Mouse (Mus musculus) heart, postnatal 14 days (tissue): ENCODE data around the gene Pcbp2. TPM values are rescaled to one million over a fixed set of nuclear protein-coding genes. Genes with fewer than 3 reads are reported as not detected.

Experiments used
- DNase-seq, 2 experiments: peaks; one replicate each; pipeline ENCODE4 v3.0.0; 2021 to 2022
- intact Hi-C: fragments of 180-260 bp; cut with DNase I; formaldehyde crosslinking; loops from one replicate; pipeline ENCODE4 v1.15.1; 2025
- total RNA-seq, 2 experiments: library from RNA; stranded (reverse); gene quantifications; 2 replicates each; pipeline ENCODE4 v1.2.3; 2021

The Pcbp2 gene
- total RNA-seq, 2 experiments from 2014 or later, result 479 to 482 TPM

DNA sequence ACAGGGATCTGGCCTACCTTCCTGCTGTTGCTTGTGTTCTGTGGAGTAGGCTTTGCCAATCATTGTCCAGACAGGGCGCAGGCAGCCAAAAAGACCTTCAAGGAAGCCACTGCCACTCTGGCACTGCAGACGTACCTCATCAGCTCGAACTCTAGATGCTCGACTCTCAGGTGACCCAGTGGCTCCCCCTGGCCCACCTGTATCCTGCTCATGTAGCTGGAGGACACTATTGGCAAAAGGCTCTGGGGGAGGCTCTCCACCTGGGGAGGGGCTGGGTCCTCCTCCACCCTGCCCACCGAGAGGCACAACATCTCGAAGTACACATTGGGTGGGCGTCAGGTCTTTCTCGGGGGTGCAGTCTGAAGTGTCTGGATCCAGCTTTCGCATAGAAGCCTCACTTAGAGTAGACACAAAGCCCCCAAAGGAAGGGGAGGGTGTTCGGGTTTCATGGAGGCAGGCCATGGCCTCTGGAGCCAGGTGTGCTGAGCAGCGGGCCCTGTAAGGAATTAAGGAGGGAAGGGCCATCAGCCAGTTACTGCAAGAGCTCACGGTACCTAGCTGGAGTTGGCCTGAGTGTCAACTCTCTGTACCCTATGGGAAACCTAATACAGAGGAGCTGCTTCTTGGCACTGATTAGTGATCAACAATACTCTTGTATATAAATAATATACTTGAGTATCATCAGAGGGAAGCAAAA is 34.9 kb downstream of the Pcbp2 start:
- intact Hi-C loops, result no loop called here
- DNase-seq, result no peak

DNA sequence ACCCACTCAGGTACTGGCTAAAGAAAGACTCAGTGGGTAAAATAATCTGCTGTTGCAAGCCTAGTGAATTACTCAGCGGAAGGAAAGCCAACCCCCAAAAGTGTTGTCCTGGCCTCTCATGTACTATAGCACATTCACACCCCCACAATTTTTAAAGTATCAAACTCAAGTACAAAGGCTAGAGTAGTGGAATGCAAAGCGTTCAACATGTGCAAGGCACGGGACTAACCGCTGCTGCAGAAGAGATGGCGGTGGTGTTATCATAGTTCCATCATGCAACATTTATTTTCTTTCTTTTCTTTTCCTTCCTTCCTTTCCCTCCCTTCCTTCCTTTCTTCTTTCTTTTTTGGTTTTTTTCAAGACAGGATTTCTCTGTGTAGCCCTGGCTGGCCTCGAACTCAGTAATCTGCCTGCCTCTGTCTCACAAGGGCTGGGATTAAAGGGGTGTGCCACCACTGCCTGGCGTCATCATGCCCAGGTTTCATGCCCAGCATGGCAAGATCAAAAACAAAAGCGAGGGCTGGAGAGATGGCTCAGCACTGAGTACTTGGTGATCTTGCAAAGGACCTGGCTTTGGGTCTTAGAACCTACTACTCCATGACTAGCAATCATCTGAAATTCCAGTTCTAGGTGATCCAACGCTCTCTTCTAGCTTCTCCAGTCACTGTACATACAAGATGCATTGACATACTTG is 35.6 kb downstream of the Pcbp2 start:
- intact Hi-C loops, result no loop called here
- no peak for DNase-seq

DNA sequence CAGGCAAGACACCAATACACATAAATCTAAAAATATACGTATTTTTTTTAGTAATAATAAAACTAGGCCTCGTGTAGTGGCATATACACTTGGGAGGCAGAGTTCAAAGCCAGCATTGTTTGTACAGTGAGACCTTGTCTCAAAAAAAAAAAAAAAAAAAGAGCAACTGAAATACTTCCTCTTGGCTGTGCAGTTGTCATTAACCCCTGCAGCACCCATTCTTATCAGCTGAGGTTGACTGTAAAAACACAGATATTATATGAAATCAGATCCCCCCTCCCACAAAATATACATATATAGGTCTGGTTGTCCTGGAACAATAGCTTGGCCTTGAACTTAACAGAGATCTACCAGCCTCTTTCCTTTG is 36.1 kb downstream of the Pcbp2 start:
- DNase-seq, result no peak
- intact Hi-C loops, result no loop called here

DNA sequence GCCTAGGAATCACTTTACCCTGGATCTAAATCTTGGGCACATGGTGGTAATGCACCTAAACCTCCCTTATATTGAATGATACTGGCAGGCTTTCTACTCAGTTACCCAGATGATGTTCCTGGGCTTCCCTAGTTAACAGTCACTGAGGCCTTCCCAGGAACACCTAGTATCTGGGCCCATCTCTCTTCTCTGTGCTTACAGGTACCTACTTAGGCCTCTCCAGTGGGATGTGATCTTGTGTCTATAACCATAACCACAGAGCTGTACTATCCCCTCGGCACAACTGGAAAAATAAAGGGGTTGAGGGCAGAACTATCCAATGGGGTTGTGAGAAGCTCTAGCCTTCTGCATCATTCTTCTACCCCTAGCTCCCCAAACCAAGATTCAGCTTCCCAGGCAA is 36.5 kb downstream of the Pcbp2 start:
- no peak for DNase-seq
- intact Hi-C loops, result no loop called here

DNA sequence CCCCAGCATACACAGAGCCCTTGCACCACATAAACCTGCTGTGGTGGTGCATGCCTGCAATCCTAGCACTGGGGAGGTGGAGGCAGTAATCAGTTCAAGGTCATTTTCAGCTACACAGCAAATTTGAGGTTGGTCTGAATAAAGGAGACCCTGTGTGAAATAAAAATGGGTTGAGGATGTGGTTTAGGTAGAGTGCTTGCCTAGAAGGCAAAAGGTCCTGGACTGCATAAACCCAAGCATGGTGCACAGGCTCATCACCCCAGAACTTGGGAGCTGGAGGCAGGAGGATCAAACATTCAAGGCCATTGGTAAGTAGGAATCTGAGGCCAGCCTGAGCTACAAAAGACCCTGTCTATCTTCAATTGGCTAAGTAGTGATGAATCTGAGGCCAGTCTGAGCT is 37.2 kb downstream of the Pcbp2 start:
- DNase-seq, result no peak
- intact Hi-C loops, result no loop called here

DNA sequence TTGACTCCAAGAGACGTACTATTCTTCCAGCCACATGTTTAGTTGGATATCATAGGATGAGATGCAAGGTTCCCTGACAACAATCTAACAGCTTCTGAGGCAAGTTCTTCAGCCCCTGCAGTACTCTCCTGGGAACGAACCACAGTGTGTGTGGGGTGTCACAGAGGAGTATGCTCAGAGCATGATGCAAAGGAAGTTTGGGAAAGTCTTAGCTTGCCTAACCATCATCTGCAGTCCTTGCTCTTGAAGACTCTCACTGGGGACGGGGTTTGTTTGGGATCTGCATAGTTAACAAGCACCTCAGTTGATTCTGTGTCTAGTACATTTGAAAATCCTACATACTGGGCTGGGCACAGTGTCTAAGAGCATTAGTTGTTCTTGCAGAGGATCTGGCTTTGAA is 38.0 kb downstream of the Pcbp2 start:
- DNase-seq, result no peak
- intact Hi-C loops, result loop anchor here (2.0 kb wide), 1 partner anchor 34 kb away; no protein-coding TSS in a partner anchor

DNA sequence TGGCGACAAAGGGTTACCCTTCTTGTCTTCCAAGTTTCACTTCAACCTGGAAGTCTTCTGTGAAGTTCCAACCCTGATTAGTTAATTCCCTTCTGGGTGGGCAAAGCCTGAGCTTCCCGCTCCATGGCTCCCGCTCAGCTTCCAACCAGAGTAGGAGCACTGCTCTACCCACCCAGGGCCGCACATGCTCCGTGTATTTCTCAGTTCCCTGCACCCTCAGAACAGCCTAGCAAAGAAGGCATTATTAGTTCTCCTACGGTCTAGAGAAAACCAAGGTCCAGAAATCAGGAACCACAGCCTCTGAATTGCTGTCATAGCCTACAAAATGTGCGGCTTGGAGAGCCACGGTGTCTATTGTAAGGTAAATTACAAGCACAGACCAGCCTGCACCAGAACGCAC is 39.8 kb downstream of the Pcbp2 start:
- no peak for DNase-seq
- intact Hi-C loops, result no loop called here

DNA sequence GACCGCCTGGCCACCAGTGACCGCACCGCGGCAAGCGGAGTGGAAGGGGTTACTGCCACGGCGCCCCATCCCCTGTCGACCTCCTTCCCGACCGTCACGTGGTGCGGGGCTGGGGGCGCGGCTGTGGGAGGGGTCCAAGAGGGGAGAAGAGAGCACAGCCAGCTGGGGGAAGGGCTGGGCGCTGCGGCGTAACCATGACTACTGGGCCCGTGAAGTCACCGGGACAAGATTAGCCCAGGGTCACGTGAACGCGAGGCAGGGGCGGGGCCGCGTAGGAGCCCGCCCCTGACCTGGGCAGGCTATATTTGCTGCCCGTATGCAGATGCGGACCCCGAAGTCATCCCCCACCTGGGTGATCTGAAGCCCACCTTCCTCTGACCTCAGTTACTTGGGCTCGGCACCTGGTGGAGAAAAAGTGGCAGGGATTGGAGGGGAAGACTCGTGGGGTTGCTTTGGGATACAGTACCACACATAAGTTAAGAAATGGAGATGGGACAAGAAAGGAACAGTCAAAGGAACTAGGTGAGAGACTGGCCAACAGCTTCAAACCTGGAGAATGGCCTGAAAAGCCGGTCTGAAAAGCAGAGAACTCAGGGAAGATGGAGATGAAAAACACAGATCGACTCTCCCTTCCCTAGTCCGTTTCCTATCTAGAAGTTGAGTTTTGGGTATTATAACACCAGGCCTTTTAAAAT is 40.4 kb downstream of the Pcbp2 start:
- intact Hi-C loops, result no loop called here
- peak; percentile 79 to 86 for DNase-seq

DNA sequence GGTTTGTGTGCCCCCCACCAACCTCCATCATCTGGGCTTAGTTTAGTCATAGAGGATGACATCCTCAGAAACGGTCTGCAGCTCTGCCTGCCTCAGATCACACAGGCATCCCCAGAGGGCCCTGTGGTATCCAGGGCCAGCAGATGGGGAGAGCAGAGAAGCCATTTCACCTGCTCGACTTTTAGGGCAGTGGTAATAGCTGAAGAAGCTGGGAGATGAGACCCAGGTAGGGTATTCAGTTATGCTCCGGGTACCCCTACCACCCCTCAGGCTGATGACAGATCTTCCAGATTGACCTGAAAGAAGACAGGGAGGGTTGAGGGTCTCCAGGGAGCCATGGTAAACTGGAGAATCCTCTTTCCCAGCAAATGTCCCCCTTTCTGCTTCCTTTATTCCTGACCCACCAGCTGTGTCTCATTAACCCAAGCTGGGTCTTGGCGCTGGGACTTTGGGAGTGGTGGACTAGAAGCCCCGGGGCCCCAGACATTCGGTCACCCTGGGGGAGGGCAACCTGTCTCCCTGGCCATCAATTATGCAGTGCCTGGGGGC is 41.0 kb downstream of the Pcbp2 start:
- no peak for DNase-seq
- intact Hi-C loops, result no loop called here

DNA sequence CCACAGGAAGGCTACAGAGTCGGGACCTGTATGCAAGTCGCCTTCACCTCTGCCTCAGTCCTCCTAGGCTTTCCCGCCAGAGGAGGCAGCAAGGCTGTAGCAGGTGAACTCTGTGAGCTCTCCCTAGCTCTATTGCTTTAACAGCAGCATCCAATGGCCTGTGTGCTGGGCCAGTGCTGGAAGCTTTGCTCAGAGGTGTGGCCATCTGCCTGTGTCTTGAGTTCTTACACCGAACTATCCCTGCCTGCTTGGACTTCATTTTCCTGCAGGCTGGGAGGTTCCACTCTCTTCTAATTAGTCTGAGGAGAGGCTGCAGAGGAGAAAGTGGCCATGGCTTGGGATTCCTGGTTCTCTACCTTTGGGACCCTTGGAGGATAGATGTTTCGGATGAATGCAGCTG is 41.7 kb downstream of the Pcbp2 start:
- intact Hi-C loops, result no loop called here
- no peak for DNase-seq

DNA sequence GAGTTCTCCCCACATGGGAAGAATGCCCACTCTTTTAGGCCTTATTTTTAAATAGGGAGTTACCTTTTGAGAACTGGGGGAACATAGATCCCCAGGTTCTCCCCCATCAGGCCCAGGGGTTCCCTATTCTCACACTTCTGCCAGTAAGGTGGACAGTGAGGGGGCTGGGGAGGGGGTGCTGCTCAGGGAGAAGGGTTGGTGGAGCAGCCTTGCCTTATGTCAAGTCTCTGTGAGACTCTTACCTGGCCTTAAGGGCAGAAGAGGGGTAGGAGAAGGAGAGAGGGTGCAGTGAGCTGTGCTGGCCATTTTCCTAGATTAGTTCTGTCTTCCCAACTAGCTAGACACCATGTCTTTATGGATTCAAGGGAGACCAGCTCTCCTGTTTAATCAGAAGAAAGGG is 42.1 kb downstream of the Pcbp2 start:
- no peak for DNase-seq
- intact Hi-C loops, result no loop called here

DNA sequence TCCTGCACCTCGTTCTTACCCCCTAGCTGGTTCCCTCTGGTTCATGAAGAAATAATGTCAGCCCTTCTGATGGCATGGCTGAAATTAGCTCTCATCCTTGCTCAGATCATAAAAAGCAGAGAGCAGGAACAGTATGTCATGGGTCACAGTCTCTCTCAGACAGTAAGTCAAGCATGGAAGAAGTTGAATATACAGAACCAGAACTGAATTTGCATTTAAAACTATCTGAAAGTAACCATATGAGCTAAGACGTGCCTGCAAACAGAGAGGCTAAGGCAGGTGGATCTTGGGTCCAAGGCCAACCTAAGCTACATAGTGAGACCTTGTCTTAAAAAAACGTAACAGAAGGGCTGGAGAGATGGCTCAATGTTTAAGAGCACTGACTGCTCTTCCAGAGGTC is 42.7 kb downstream of the Pcbp2 start:
- no peak for DNase-seq
- intact Hi-C loops, result no loop called here

DNA sequence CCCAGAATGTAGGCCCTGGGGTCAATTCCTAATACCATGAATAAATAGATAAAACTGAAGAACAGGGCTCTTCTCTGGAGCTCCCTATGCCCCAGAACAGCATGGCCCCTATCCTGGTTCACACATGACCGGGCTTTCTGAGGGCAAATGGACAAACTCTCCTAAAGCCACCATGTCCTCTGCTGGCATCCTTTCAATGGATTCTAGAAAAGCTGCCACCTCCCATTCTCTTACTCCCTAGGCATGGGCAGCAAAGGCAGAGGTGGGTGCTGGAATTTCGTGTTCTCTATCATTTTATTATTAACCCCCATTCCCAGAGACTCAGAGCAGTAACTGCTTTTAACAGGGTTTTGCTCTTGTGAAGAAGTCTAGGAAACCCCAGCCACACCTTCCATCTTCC is 44.9 kb downstream of the Pcbp2 start:
- intact Hi-C loops, result no loop called here

DNA sequence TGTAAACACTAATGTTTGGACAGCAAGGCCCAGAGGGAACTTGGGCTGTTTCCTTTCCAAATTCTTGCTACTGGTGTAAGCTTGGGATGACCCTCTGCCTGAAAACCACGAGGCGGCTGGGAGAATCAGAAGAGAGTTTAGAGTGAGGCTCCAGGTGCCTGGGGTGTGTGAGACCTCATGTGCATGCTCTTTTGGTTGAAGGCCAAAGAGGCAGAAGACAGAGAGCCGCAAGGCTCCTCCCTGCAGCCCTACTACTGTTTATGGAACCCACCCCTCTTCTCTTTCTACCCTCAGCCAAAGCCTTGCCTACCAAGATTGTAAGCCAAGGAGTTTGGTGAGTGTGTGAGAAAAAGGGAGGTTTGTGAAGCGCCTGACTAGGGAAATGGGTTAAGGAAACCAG is 45.5 kb downstream of the Pcbp2 start:
- no peak for DNase-seq
- intact Hi-C loops, result no loop called here

More for the DNA sequence above, 44.9 kb downstream of the Pcbp2 start:
- no peak for DNase-seq

DNA sequence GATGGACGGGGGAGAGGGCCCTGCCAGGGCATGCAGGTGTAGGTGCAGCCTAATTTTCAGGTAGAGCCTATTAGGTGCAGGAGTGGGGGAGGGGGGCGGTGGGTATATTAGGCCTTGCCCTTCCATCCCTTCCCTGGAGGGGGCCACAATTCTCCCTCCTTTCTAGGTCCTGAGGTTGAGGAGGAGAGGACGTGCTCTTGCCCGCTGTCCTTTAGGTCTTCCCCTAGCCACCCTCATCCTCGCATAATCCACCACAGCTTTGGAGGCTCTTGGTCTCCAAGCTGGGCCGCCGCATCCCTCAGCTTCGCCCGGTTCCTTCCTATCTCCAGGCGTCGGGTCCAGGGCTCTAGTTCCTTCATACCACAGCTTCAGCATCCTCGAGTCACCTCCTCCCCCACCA is 46.0 kb downstream of the Pcbp2 start:
- intact Hi-C loops, result no loop called here
- no peak for DNase-seq

DNA sequence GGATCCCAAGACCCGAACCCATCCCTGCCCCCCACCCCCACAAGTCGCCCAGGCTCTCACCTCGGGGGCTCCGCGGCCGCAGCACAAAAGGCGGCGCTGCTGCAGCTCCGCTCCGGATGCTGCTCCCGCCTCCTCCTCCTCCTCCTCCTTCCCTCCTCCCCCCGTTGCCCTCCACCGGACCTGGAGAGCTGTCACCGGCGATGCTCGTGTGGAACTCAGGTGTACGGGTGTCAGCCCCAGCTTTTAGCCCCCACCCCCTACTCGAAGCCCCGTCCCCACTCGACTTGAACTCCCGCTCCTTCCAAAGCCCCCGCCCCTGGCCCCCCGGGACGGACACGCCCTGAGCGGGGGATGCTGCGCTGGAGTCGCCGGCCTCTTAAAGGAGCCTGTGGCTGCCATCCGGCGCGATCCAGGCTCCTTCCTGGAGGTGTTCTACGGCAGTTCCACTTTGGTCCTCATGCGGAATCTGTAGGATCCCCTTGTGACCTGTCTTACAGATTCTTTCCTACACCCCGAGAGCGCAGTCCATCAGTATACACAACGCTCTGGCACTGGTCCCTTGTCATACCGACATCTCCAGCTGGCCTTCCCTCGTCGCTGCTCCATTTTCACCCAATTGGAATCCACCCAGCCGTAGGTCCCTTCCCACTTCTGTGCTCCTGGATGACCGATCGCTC is 46.5 kb downstream of the Pcbp2 start, which contains the start of gene Map3k12:
Gene Map3k12 (minus strand): TSS at position 337 of the 677 bp plus-strand sequence.
- intact Hi-C loops, result no loop called here
- DNase-seq, result peak; percentile 78

DNA sequence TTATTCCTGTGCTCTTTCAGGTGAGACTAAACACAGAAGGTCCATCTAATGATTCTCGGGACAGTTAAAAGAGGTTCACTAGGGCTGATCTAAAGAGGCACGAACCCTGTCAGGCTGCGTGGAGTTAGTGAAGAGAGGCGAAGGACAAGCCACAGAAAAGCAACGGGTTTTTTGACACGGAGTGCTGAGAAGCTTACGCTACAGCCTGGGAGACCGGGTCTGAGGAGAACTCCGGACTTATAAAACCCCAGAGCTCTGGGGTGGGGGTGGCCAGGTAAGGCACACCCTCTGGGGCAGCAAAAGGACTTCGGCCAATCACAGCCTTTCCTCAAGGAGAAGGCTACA is 47.3 kb downstream of the Pcbp2 start:
- intact Hi-C loops, result no loop called here
- DNase-seq, result no peak

DNA sequence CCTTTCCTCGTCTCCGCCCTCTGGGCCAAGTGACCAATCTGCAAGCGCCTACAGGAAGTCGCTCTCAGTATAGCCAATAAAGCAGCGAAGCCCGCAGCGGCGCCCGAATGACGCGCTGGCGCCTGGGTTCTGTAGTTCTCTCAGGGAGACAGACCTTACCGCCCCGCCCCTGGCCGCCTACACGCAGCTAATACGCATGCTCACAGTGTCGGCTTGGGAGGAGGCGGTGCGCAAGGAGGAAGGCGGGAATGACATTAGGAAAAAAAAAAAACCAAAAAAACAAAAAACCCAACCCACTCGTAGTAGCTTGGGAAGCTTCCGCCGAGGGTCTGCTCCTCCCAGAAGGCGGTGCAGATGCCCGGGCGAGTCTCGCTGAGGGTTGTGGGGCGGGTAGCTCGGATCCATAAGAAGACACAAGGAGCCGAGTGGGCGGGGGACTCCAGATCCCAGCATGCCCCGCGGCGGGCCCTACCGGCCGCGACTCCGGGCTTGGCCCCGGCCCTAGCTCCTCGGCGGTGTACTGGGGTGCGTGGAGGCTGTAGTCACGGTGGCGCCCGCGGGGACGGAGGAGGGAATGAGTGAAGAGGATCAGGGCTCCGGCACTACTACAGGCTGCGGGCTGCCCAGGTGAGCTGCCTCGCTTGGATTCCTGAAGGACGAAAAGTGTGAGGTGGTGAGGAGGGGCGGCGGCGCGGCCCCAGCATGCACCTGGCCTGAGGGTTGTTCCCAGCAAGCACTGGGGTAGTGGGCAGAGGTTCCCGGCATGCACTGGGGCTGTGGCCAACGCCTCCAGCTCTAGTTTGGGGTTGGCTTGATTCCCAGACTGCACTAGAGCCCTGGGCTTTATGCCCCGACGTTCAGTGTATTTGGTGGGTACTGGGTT is 47.9 kb downstream of the Pcbp2 start, which contains the start of gene Tarbp2:
Gene Tarbp2 (plus strand): TSS at position 217 of the 883 bp plus-strand sequence.
- DNase-seq, result peak; percentile 99
- intact Hi-C loops, result no loop called here

DNA sequence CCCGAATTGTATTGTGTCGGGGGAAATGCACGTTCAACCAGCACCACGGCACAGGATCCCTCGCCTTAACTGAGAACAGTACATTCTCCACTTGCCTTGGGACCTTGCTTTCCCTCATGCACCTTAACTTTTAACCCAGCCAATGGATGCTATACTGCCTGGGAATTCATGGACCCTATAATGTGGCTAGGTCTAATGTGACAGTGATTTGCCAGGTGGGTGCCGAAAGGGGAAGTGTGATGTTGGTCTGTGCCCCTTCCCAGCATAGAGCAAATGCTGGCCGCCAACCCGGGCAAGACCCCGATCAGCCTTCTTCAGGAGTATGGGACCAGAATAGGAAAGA is 48.5 kb downstream of the Pcbp2 start:
- intact Hi-C loops, result no loop called here
- no peak for DNase-seq
